Mouse (Mus musculus): ENCODE measurements around the gene Sorbs1. TPM values are rescaled to one million over a fixed set of nuclear protein-coding genes. Genes with fewer than 3 reads are reported as not detected.

The Sorbs1 gene
- polyA plus RNA-seq, 1 experiment from 2014 or later, result 45.0 TPM

DNA sequence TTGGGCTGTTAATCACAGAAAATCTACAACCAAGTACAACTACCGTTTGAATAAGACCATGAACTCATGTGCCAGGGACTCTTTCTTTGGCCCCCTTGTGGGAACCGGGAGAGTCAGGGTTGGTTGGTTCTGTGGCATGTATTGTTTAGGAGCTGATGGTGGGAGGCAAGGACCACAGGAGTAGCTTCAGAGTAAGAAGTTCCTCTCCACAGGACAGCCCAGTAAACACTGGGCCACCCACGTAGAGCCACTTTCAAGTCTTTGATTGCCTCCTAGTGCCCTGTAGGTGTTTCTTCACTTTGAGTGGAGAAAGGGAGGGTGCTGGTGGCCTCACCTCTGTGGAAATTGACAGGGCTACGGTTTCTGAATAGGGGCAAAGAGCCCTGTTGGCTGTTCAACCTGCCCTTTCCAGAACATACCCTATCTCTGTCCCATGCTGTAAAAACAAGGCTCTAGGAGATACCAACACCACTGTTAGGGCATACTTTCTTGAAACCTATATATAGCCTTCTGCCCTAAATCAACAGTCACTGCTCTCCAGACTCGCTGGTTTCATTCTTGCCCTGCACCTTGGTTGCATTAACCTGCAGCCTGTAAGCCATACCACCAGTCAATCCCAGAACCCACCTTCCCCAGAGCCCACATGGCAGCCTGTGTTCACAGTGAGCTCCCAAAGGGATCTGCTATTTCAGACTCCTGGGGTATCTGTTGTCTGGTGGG is 35.4 kb upstream of the Sorbs1 start:
- no peak overlapping the region for H3K9ac ChIP-seq (ENCODE audit: low read depth, low read length)
- no peak overlapping the region for H3K4me3 ChIP-seq (ENCODE audit: low read depth, low read length)
- H3K27ac ChIP-seq (ENCODE audit: low read depth, low read length), result no peak overlapping the region
- no peaks in the 10 kb centered on the region for H3K9me3 ChIP-seq (ENCODE audit: control insufficient read depth, low read length)
- H3K36me3 ChIP-seq (ENCODE audit: control insufficient read depth, insufficient read depth, low read length), result peaks cover 20% of the 10 kb centered on the region
- DNase-seq (ENCODE audit: low spot score) (no peak), ATAC-seq (replicated peaks; ENCODE audit: low FRiP score) (no peak)
- H3K27me3 ChIP-seq (replicated peaks; ENCODE audit: control insufficient read depth, insufficient read depth, low read length), result no peaks in the 10 kb centered on the region
- H3K4me1 ChIP-seq (replicated peaks; ENCODE audit: control insufficient read depth, insufficient read depth, low read length), result peaks cover 7% of the 10 kb centered on the region; the same call in 1 of the 2 replicates
- 52% methylated on average over 5 of the region's 5 CpGs for WGBS
- no peak overlapping the region for H3K4me2 ChIP-seq

GRCm38 (mm10) chr19:40548386-40548785 is 34.8 kb upstream of the Sorbs1 start:
- Histone ChIP-seq H3K9me3 (ENCODE audit: control insufficient read depth, low read length) (no peaks in the 10 kb centered on the region), H3K4me2 (no peak overlapping the region), H3K4me1 (replicated peaks; ENCODE audit: control insufficient read depth, insufficient read depth, low read length) (peaks cover 1% of the 10 kb centered on the region; the same call in 1 of the 2 replicates), H3K36me3 (ENCODE audit: control insufficient read depth, insufficient read depth, low read length) (peaks cover 15% of the 10 kb centered on the region), H3K27me3 (replicated peaks; ENCODE audit: control insufficient read depth, insufficient read depth, low read length) (no peaks in the 10 kb centered on the region), H3K27ac (ENCODE audit: low read depth, low read length) (no peak overlapping the region), H3K4me3 (ENCODE audit: low read depth, low read length) (no peak overlapping the region), H3K9ac (ENCODE audit: low read depth, low read length) (no peak overlapping the region)
- DNase-seq (ENCODE audit: low spot score) (no peak), ATAC-seq (replicated peaks; ENCODE audit: low FRiP score) (no peak)
- WGBS, result 86% methylated on average over 6 of the region's 6 CpGs

DNA sequence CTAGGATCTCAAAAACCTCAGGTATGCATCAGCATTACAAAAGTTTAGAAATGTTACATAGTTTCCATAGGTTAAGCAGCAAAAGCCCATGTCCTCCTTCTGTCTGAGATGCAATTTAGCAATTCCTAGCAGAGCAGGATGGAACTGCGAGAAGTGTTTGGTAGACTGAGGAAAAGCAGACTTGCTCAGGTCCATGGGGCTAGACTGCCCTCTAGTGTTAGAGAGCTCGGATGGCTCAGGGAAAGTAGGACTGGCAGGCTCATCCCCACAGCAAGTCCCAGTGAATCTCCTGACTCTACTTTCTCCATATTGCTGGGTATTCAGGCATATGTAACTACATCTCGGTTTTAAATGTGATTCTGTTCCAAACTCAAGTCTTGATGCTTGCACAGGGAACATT is 31.3 kb upstream of the Sorbs1 start:
- Histone ChIP-seq H3K9me3 (ENCODE audit: control insufficient read depth, low read length) (no peaks in the 10 kb centered on the region), H3K4me1 (replicated peaks; ENCODE audit: control insufficient read depth, insufficient read depth, low read length) (no peaks in the 10 kb centered on the region), H3K4me2 (no peak overlapping the region), H3K27me3 (replicated peaks; ENCODE audit: control insufficient read depth, insufficient read depth, low read length) (no peaks in the 10 kb centered on the region), H3K36me3 (ENCODE audit: control insufficient read depth, insufficient read depth, low read length) (no peaks in the 10 kb centered on the region), H3K9ac (ENCODE audit: low read depth, low read length) (no peak overlapping the region), H3K4me3 (ENCODE audit: low read depth, low read length) (no peak overlapping the region), H3K27ac (ENCODE audit: low read depth, low read length) (no peak overlapping the region)
- DNase-seq (ENCODE audit: low spot score), result peak; percentile 50
- 11% methylated on average over 3 of the region's 3 CpGs for WGBS
- ATAC-seq (replicated peaks; ENCODE audit: low FRiP score), result peak; percentile 51; the same call in 1 of the 2 replicates

- ATAC-seq (replicated peaks; ENCODE audit: low FRiP score), result no peak; the same call in 1 of the 2 replicates
- Histone ChIP-seq H3K4me2 (no peak overlapping the region), H3K4me1 (replicated peaks; ENCODE audit: control insufficient read depth, insufficient read depth, low read length) (no peaks in the 10 kb centered on the region), H3K9me3 (ENCODE audit: control insufficient read depth, low read length) (no peaks in the 10 kb centered on the region), H3K4me3 (ENCODE audit: low read depth, low read length) (no peak overlapping the region), H3K9ac (ENCODE audit: low read depth, low read length) (no peak overlapping the region), H3K27me3 (replicated peaks; ENCODE audit: control insufficient read depth, insufficient read depth, low read length) (no peaks in the 10 kb centered on the region), H3K36me3 (ENCODE audit: control insufficient read depth, insufficient read depth, low read length) (no peaks in the 10 kb centered on the region), H3K27ac (ENCODE audit: low read depth, low read length) (no peak overlapping the region)
- WGBS, result 65% methylated on average over 7 of the region's 7 CpGs
- DNase-seq (ENCODE audit: low spot score), result no peak
Measured at GRCm38 (mm10) chr19:40542776-40543175, 29.2 kb upstream of the Sorbs1 start.

DNA sequence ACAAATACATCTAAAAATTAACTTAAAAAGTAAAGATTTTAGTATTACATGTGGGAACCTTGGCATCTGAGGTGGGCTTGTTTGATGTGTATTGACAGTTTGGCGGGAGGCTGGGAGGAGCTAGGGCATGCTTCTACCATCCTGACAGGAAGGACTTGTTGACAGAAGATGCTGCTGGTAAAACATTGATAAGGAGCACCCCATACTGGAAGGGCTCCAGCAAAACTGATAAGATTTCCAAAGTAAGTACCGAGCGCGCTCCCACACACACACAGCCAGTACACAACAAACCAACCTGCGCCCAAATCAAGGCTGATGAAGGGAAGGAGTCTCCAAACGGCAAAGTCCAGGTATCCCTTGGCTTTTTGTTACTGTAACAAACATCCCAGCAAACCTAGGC is 22.9 kb upstream of the Sorbs1 start:
- DNase-seq (ENCODE audit: low spot score), result no peak
- Histone ChIP-seq H3K9me3 (ENCODE audit: control insufficient read depth, low read length) (no peaks in the 10 kb centered on the region), H3K4me1 (replicated peaks; ENCODE audit: control insufficient read depth, insufficient read depth, low read length) (peaks cover 12% of the 10 kb centered on the region), H3K4me2 (peak overlapping the region; percentile 23; the same call in 1 of the 2 replicates), H3K27ac (ENCODE audit: low read depth, low read length) (no peak overlapping the region), H3K27me3 (replicated peaks; ENCODE audit: control insufficient read depth, insufficient read depth, low read length) (0 out of 2 replicates have a peak, but pooled peaks cover 3% of the 10 kb centered on the region), H3K4me3 (ENCODE audit: low read depth, low read length) (no peak overlapping the region), H3K9ac (ENCODE audit: low read depth, low read length) (no peak overlapping the region), H3K36me3 (ENCODE audit: control insufficient read depth, insufficient read depth, low read length) (no peaks in the 10 kb centered on the region)
- 24% methylated on average over 6 of the region's 6 CpGs for WGBS
- ATAC-seq (replicated peaks; ENCODE audit: low FRiP score), result peak; percentile 94

DNA sequence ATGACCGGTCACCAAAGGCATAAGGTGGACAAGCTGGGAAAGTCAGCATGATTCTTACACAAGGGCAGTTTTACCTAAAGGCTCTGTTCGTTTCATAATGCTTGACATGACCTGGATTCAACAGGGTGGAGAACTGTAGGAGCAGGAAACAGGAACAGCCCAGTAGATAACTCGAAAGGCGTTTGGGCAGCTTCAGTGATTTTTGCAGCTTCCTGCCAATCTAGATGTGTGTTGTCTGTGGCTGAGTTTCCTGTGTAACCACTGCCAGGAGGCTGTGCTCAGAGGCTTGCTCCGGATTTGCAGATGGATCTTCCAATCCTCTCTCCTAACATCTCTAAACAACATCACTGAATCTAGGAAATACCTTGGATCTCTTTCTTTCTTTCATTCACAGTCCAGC is 18.9 kb upstream of the Sorbs1 start:
- Histone ChIP-seq H3K27ac (ENCODE audit: low read depth, low read length) (no peak overlapping the region), H3K36me3 (ENCODE audit: control insufficient read depth, insufficient read depth, low read length) (no peaks in the 10 kb centered on the region)

DNA sequence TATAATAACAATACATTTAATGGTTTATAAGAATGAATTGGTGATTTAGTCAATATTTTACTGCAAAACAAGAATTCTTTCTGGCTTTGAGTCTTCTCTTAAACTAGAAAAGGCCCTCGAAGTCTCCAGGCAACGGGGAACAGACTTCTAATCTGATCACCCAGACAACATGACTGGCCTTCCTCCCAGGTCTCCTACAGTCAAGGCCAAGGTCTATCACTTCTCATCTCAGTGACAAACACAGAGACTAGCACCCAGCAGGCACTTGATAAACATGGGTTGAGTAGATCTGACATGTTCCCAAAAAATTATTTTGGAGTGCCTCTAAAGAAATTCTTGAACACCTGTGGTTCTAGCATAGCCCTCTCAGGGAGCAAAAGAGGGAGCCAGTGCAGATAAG is 16.7 kb upstream of the Sorbs1 start:
- no peak overlapping the region for H3K4me3 ChIP-seq (ENCODE audit: low read depth, low read length)
- no peaks in the 10 kb centered on the region for H3K4me1 ChIP-seq (replicated peaks; ENCODE audit: control insufficient read depth, insufficient read depth, low read length)
- no peaks in the 10 kb centered on the region for H3K9me3 ChIP-seq (ENCODE audit: control insufficient read depth, low read length)
- WGBS, result 51% methylated on average over 2 of the region's 2 CpGs
- H3K36me3 ChIP-seq (ENCODE audit: control insufficient read depth, insufficient read depth, low read length), result no peaks in the 10 kb centered on the region
- H3K4me2 ChIP-seq, result no peak overlapping the region
- DNase-seq (ENCODE audit: low spot score) (no peak), ATAC-seq (replicated peaks; ENCODE audit: low FRiP score) (no peak)
- H3K9ac ChIP-seq (ENCODE audit: low read depth, low read length), result no peak overlapping the region
- 0 out of 2 replicates have a peak, but pooled peaks cover 3% of the 10 kb centered on the region for H3K27me3 ChIP-seq (replicated peaks; ENCODE audit: control insufficient read depth, insufficient read depth, low read length)
- no peak overlapping the region for H3K27ac ChIP-seq (ENCODE audit: low read depth, low read length)

More for the DNA sequence above, 18.9 kb upstream of the Sorbs1 start:
- Histone ChIP-seq H3K4me3 (ENCODE audit: low read depth, low read length) (no peak overlapping the region), H3K4me1 (replicated peaks; ENCODE audit: control insufficient read depth, insufficient read depth, low read length) (peaks cover 12% of the 10 kb centered on the region), H3K4me2 (no peak overlapping the region), H3K9me3 (ENCODE audit: control insufficient read depth, low read length) (no peaks in the 10 kb centered on the region), H3K27me3 (replicated peaks; ENCODE audit: control insufficient read depth, insufficient read depth, low read length) (0 out of 2 replicates have a peak, but pooled peaks cover 3% of the 10 kb centered on the region), H3K9ac (ENCODE audit: low read depth, low read length) (no peak overlapping the region)
- no peak for ATAC-seq (replicated peaks; ENCODE audit: low FRiP score)
- DNase-seq (ENCODE audit: low spot score), result no peak
- WGBS, result 47% methylated on average over 5 of the region's 5 CpGs

DNA sequence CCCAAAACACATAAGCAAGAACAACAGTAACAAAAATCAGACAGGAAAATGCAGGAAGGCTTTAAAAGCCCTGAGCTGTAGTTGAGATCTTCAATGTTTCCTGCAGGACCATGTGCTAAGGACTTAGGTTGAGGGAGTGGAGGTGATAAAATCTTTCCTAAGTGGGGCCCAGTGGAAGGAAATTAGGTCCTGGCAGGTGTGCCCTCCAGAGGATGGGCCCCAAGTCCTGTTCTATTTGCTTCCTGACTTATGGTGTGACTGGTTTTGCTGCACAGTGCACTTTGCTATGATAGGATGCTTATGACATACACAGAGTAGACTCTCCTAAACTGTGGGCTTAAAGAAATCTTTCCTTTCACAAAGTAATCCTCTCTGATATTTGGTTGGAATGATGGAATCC is 14.7 kb upstream of the Sorbs1 start:
- no peak overlapping the region for H3K4me2 ChIP-seq
- ATAC-seq (replicated peaks; ENCODE audit: low FRiP score), result no peak
- no peak overlapping the region for H3K27ac ChIP-seq (ENCODE audit: low read depth, low read length)
- DNase-seq (ENCODE audit: low spot score), result no peak
- H3K4me1 ChIP-seq (replicated peaks; ENCODE audit: control insufficient read depth, insufficient read depth, low read length), result no peaks in the 10 kb centered on the region
- H3K4me3 ChIP-seq (ENCODE audit: low read depth, low read length), result no peak overlapping the region
- H3K36me3 ChIP-seq (ENCODE audit: control insufficient read depth, insufficient read depth, low read length), result no peaks in the 10 kb centered on the region
- no peak overlapping the region for H3K9ac ChIP-seq (ENCODE audit: low read depth, low read length)
- H3K27me3 ChIP-seq (replicated peaks; ENCODE audit: control insufficient read depth, insufficient read depth, low read length), result 0 out of 2 replicates have a peak, but pooled peaks cover under 1% of the 10 kb centered on the region
- H3K9me3 ChIP-seq (ENCODE audit: control insufficient read depth, low read length), result no peaks in the 10 kb centered on the region

- Histone ChIP-seq H3K36me3 (ENCODE audit: control insufficient read depth, insufficient read depth, low read length) (no peaks in the 10 kb centered on the region), H3K4me1 (replicated peaks; ENCODE audit: control insufficient read depth, insufficient read depth, low read length) (no peaks in the 10 kb centered on the region), H3K9me3 (ENCODE audit: control insufficient read depth, low read length) (no peaks in the 10 kb centered on the region), H3K4me2 (no peak overlapping the region), H3K27me3 (replicated peaks; ENCODE audit: control insufficient read depth, insufficient read depth, low read length) (no peaks in the 10 kb centered on the region), H3K9ac (ENCODE audit: low read depth, low read length) (no peak overlapping the region), H3K4me3 (ENCODE audit: low read depth, low read length) (no peak overlapping the region), H3K27ac (ENCODE audit: low read depth, low read length) (no peak overlapping the region)
- ATAC-seq (replicated peaks; ENCODE audit: low FRiP score) (no peak), DNase-seq (ENCODE audit: low spot score) (no peak)
- 72% methylated on average over 9 of the region's 9 CpGs for WGBS
Measured at GRCm38 (mm10) chr19:40526367-40527014, 12.9 kb upstream of the Sorbs1 start.
